Mouse (Mus musculus) myocyte (in vitro differentiated cells): ENCODE measurements around the gene Rem1.

Experiments used
- CEBPB ChIP-seq: IDR thresholded peaks from 2 replicates; pipeline ENCODE4 v1.6.1; 2011; ENCODE audit warnings: mild to moderate bottlenecking, moderate library complexity; ENCODE audit not compliant: poor library complexity, insufficient read depth, severe bottlenecking
- MAX ChIP-seq: IDR thresholded peaks from one replicate; pipeline ENCODE4 v1.6.1; 2011; ENCODE audit warnings: low read depth, mild to moderate bottlenecking, control low read depth
- MYOD1 ChIP-seq, 3 experiments: IDR thresholded peaks; one replicate each; pipeline ENCODE4 v1.6.1; 2011; ENCODE audit warnings: control low read depth in 2 of 3, low read depth in 2 of 3, mild to moderate bottlenecking in 2 of 3, moderate library complexity in 1 of 3; ENCODE audit not compliant: insufficient read length in 2 of 3, control insufficient read depth in 1 of 3
- POLR2A ChIP-seq: IDR thresholded peaks from one replicate; pipeline ENCODE4 v1.6.1; 2011; ENCODE audit warnings: low read depth, mild to moderate bottlenecking, control low read depth, moderate library complexity; ENCODE audit not compliant: insufficient read length
- POLR2AphosphoS2 ChIP-seq: IDR thresholded peaks from one replicate; pipeline ENCODE4 v1.6.1; 2011; ENCODE audit warnings: low read depth, control low read depth; ENCODE audit not compliant: insufficient read length
- REST ChIP-seq: IDR thresholded peaks from one replicate; pipeline ENCODE4 v1.6.1; 2011; ENCODE audit warnings: mild to moderate bottlenecking, control low read depth, moderate library complexity; ENCODE audit not compliant: insufficient read depth, insufficient read length
- TCF12 ChIP-seq: IDR thresholded peaks from one replicate; pipeline ENCODE4 v1.6.1; 2011; ENCODE audit warnings: mild to moderate bottlenecking, control low read depth; ENCODE audit not compliant: poor library complexity, insufficient read depth, severe bottlenecking
- TCF3 ChIP-seq: IDR thresholded peaks from one replicate; pipeline ENCODE4 v1.6.1; 2011; ENCODE audit warnings: low read depth, control low read depth; ENCODE audit not compliant: insufficient read length
- USF1 ChIP-seq: IDR thresholded peaks from one replicate; pipeline ENCODE4 v1.6.1; 2011; ENCODE audit warnings: low read depth, mild to moderate bottlenecking, control low read depth, moderate library complexity

DNA sequence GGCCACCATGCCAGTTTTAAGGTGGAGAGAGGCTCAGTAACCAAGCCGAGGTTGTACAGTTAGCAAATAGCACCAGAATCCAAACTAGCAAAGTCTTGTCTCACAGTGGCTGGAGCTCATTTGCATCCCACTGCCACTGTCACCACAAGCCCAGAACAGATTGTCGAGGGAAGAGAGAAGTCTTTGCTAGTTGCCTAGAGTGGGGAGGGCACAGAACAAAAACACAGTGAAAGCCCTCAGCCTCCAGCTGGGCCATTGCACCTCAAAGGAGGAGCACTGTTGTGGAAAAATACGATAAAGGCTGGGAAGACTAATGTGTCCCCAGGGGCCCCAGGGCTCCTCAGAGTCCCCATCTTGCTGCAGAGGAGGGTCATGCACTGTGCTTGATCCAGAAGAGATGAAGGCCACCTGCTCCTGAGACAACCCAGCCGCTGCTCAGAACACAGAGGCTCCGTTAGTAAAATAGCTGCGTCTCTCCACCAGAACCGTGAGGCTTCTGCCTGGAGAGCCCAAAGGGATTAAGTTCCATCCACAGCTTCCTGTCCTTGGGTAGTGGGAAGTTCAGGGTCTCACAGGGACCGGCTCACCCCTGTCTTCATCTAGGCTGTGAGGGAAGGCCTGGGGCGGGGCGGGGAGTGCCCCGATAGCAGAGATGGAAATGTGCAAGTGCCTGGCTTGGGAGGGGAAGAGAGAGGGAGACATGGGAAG, 12.8 kb downstream of the Rem1 start:
- TF ChIP-seq POLR2A (no peak), TCF12 (no peak), USF1 (no peak), MAX (no peak), MYOD1 (IDR thresholded peaks at IDR 0.05; ENCODE audit: control insufficient read depth in 1 of 3, insufficient read length in 2 of 3, low read depth in 2 of 3) (peak in 1 of 3 experiments; percentile 40), REST (no peak), TCF3 (no peak), CEBPB (no peak), POLR2AphosphoS2 (peak; percentile 23)
